Mouse (Mus musculus): ENCODE results near the gene C1qc.

Gene C1qc

DNA sequence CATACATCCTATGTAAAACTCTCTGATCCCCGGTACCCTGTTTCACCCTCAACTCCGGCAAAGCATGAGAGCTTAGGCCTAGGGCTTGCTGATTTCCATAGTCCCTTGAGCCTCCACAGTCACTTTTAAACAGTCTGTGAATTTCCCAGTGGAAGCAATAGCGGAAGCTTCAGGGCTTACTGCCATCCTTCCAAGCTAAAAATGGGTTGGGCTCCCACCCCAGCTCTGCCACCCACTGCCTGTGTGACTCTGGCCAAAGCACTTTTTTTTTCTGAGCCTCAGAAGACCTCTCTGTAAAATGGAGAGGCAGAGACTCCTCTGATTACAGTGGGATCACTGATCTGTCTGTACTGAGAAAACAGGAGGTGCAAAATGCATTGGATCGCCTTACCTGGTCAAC lies 44.3 kb downstream of the C1qc start:
- CTCF ChIA-PET, result no interaction called here

DNA sequence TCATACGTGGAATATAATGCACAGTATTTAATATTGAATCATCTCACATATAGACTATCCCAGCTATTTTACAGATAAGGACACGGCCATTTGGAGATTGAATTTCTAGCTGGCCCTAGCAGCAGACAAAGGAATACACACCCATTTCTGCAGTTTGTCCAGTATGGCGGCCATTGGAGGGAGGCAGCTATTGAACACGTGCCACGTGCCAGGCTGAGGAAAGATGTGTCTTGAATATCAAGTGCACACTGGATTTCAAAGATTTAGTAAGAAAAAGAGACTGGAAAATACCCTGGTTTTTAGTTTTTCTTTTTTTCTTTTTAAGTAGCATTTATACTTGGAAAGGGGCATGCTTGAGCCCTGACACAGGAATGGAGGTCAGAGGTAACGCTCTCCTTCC lies 45.7 kb downstream of the C1qc start:
- CTCF ChIA-PET, result no interaction called here

- CTCF ChIA-PET, result no interaction called here
These were observed 50.1 kb downstream of the C1qc start for GRCm38 (mm10) chr4:136842802-136843201.

DNA sequence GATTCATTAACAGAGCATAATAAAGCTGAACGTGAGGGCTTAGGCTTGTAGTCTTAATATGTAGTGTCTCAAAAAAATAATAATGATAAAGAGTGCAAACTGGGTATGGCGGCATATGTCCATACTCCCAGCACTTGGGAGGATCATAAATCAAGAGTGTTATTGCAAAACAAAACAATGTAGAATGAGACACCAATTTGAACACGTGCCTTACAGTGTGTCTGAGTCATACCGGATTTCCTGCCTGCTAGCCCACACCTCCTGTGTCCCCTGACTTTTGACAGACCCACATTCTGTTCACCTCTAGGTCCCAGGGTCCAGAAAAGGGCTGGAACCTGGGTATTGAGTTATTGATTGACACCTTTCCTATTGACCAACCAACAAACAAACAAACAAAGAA lies 50.8 kb downstream of the C1qc start:
- CTCF ChIA-PET, result no interaction called here

GRCm38 (mm10) chr4:136841056-136841455 lies 51.8 kb downstream of the C1qc start:
- CTCF ChIA-PET, result interaction anchor here (0.6 kb wide), 1 partner anchor 227 kb away, joined by 3 read pairs; no protein-coding TSS in a partner anchor

Data from spleen, embryonic (tissue).